Mouse (Mus musculus) ES-E14 (cell line): Measurements from ENCODE around the gene Cog5. TPM values are rescaled to one million over a fixed set of nuclear protein-coding genes. Genes with fewer than 3 reads are reported as not detected.

Experiments
- DNase-seq: peaks from one replicate; pipeline ENCODE4 v3.0.0-alpha.2; 2013; ENCODE audit warnings: low read depth, low spot score
- H3K27ac ChIP-seq: 2 replicates; pipeline ENCODE4 v1.5.1; 2012; ENCODE audit warnings: low read depth, mild to moderate bottlenecking, low read length, moderate library complexity, mixed read lengths; ENCODE audit not compliant: poor library complexity, insufficient read depth, severe bottlenecking
- H3K36me3 ChIP-seq: 2 replicates; pipeline ENCODE4 v1.6.1; 2012; ENCODE audit warnings: mild to moderate bottlenecking, low read length, moderate library complexity, mixed read lengths; ENCODE audit not compliant: control insufficient read depth, poor library complexity, insufficient read depth, severe bottlenecking
- H3K4me1 ChIP-seq, 2 experiments: fragments of 150-350 bp in 1 of 2; sonication (generic) in 1 of 2; 2 replicates each; pipeline ENCODE4 v1.6.1; 2012; ENCODE audit warnings: low read length in 2 of 2, mild to moderate bottlenecking in 1 of 2, mixed read lengths in 1 of 2; ENCODE audit not compliant: control insufficient read depth in 2 of 2, insufficient read depth in 2 of 2, poor library complexity in 1 of 2
- H3K4me3 ChIP-seq, 2 experiments: fragments of 150-350 bp in 1 of 2; sonication (generic) in 1 of 2; 2 replicates each; pipeline ENCODE4 v1.5.1; 2012; ENCODE audit warnings: low read length in 2 of 2, low read depth in 1 of 2, mild to moderate bottlenecking in 1 of 2, mixed read lengths in 1 of 2; ENCODE audit not compliant: insufficient read depth in 1 of 2, poor library complexity in 1 of 2, severe bottlenecking in 1 of 2
- H3K9ac ChIP-seq: 2 replicates; pipeline ENCODE4 v1.6.1; 2012; ENCODE audit warnings: low read depth, mild to moderate bottlenecking, low read length, mixed read lengths; ENCODE audit not compliant: poor library complexity, insufficient read depth, severe bottlenecking
- H3K9me3 ChIP-seq: fragments of 150-350 bp; sonication (generic); 2 replicates; pipeline ENCODE4 v1.6.1; 2012; ENCODE audit warnings: low read depth, mild to moderate bottlenecking, low read length; ENCODE audit not compliant: control insufficient read depth, insufficient read depth
- CHD2 ChIP-seq: IDR thresholded peaks from 2 replicates; pipeline ENCODE4 v1.6.1; 2014; ENCODE audit warnings: mild to moderate bottlenecking, low read depth, low read length, inconsistent platforms
- HCFC1 ChIP-seq: IDR thresholded peaks from 2 replicates; pipeline ENCODE4 v1.6.1; 2012; ENCODE audit warnings: low read length, inconsistent platforms, borderline replicate concordance; ENCODE audit not compliant: insufficient read depth
- MAFK ChIP-seq: IDR thresholded peaks from 2 replicates; pipeline ENCODE4 v1.6.1; 2014; ENCODE audit warnings: mild to moderate bottlenecking, low read depth, low read length, inconsistent platforms; ENCODE audit not compliant: insufficient read depth
- ZC3H11A ChIP-seq: IDR thresholded peaks from 2 replicates; pipeline ENCODE4 v1.6.1; 2012; ENCODE audit warnings: low read depth, mild to moderate bottlenecking, inconsistent platforms, low read length, borderline replicate concordance
- ZNF384 ChIP-seq: IDR thresholded peaks from 2 replicates; pipeline ENCODE4 v1.6.1; 2012; ENCODE audit warnings: low read depth, low read length, inconsistent platforms
- in situ Hi-C, 2 experiments: fragments of 600-800 bp; cut with MboI; formaldehyde crosslinking; loops; one replicate each; pipeline ENCODE4 v1.15.1; 2025; ENCODE audit warnings: low sequenced_read_pairs in 2 of 2, inconsistent platforms in 1 of 2; ENCODE audit not compliant: unreplicated experiment in 2 of 2
- total RNA-seq: library from RNA; depleted of rRNA; stranded (reverse); fragments of 300-350 nt; gene quantifications from 2 replicates; pipeline ENCODE4 v1.2.3, GENCODE M21; 2012; rRNA removed

Gene Cog5
- 33.3 and 37.5 TPM in 2 replicates for total RNA-seq

- H3K9me3 ChIP-seq = no peaks in the 10 kb centered on the region
- peak within 1 kb of the TSS; percentile 51 for H3K27ac ChIP-seq
- H3K9ac ChIP-seq = peak within 1 kb of the TSS; percentile 90
- H3K4me3 ChIP-seq = peak within 1 kb of the TSS; percentile 93 to 95
- TF ChIP-seq HCFC1 (peak; percentile 72; the same call in 1 of the 2 replicates), ZC3H11A (no peak; the same call in 1 of the 2 replicates)
- H3K36me3 ChIP-seq = no peaks in the 10 kb centered on the region
- in situ Hi-C loops = no loop called here
- DNase-seq = peak; percentile 92
- H3K4me1 ChIP-seq = no peaks in the 10 kb centered on the region
Observed at GRCm38 (mm10) chr12:31654197-31654964, at the start of gene Cog5, which contains the start of gene Dus4l. Cog5 (plus strand) TSS chr12:31654869. Dus4l (minus strand) TSS chr12:31654826.

DNA sequence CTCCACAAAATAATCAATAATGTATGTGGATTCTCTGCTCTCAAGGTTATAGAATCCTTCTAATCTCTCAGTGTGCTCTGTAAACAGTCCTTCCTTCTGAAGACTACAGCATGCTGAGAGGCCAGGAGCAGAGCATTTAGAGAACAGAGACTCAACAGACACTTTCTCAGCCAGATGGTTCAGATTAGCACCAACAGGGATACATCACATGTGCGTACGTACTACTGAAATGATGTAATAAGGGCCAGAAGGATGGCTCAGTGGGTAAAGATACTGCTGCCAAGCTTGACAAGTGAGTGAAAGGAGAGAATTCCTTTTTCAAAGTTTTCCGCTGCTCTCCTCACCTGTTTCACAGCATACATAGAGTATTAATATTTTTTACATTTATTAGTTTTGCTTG lies 49.8 kb upstream of the Cog5 start:
- DNase-seq = no peak
- Histone ChIP-seq H3K9ac (no peak overlapping the region), H3K4me1 (peaks cover 0 to 3% of the 10 kb centered on the region in 2 experiments; a peak in 1 of 4 replicates), H3K27ac (no peak overlapping the region), H3K36me3 (no peaks in the 10 kb centered on the region), H3K9me3 (no peaks in the 10 kb centered on the region), H3K4me3 (no peak overlapping the region)
- in situ Hi-C loops = no loop called here
- TF ChIP-seq ZNF384 (no peak), MAFK (no peak), ZC3H11A (no peak), HCFC1 (no peak), CHD2 (no peak)

DNA sequence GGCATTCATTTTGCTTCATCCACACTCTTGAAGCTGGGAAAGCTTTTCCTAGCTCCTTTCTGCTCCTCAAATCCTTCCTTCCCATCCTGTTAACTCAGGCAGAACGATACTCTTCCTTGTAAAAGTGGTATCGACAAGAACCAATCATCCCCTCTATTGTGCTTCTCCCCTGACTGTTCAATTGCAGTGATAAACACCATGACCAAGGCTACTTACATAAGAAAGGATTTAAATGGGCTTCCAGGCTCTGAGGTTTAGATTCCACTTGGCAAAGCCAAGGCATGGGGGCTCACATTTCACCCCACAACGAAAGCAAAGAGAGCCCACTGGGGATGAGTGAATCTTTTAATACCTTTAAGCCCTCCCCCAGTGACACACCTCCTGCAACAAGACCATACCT lies 46.5 kb upstream of the Cog5 start:
- H3K9me3 ChIP-seq = no peaks in the 10 kb centered on the region
- no peak overlapping the region for H3K27ac ChIP-seq
- peak; percentile 51 for DNase-seq
- peaks cover 0 to 3% of the 10 kb centered on the region in 2 experiments; a peak in 1 of 4 replicates for H3K4me1 ChIP-seq
- no peaks in the 10 kb centered on the region for H3K36me3 ChIP-seq
- no peak overlapping the region for H3K9ac ChIP-seq
- in situ Hi-C loops = no loop called here
- no peak overlapping the region for H3K4me3 ChIP-seq
- TF ChIP-seq MAFK = 0 out of 2 replicates have a peak, but pooled peaks have one; percentile 8
- TF ChIP-seq HCFC1 = no peak

DNA sequence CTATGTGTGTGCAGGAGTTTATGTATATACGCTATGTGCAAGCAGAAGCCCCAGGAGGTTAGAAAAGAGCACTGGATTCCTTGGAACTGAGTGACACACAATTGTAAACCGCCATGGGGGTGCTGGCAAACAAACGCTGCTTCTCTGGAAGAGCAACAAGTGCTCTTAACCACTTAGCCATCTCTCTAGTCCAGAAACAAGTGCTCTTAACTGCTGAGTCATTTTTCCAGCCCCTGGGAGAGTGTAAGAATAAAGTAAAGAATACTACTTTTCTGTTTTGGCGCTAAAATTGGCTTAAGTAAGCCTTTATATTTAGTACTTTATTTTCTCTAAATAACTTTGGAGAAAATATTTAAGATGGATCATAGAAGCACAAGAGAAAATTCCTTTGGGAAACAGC lies 41.3 kb upstream of the Cog5 start:
- Histone ChIP-seq H3K4me1 (no peaks in the 10 kb centered on the region), H3K27ac (no peak overlapping the region), H3K4me3 (no peak overlapping the region), H3K36me3 (no peaks in the 10 kb centered on the region), H3K9me3 (no peaks in the 10 kb centered on the region), H3K9ac (no peak overlapping the region)
- TF ChIP-seq ZC3H11A = no peak
- TF ChIP-seq MAFK = 0 out of 2 replicates have a peak, but pooled peaks have one; percentile 13
- DNase-seq = no peak
- in situ Hi-C loops = no loop called here

DNA sequence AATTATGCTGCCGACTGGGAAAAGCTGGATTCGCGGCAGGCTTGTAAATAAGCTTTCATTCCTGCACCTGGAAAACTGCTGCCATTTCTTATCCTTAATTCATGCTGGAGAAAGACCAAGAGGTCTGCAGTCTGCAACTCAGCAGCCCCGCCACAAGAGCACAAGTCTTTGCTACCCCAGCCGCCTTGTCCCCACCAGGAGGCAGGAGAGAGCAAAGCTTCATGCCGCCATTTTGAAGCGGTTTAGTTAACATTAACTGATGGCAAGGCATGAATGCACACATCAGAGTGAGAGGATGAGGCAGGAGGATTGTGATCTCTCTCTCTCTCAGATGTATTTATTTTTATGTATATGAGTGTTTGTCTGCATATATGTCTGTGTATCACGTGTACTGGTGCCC lies 34.6 kb upstream of the Cog5 start:
- Histone ChIP-seq H3K9ac (no peak overlapping the region; the same call in 1 of the 2 replicates), H3K27ac (no peak overlapping the region), H3K4me1 (no peaks in the 10 kb centered on the region), H3K9me3 (no peaks in the 10 kb centered on the region), H3K4me3 (no peak overlapping the region), H3K36me3 (no peaks in the 10 kb centered on the region)
- in situ Hi-C loops = no loop called here
- DNase-seq = peak; percentile 47
- TF ChIP-seq MAFK (no peak), CHD2 (no peak), ZNF384 (no peak), ZC3H11A (no peak), HCFC1 (no peak)
